ENCODE assay signal across 10 mouse cellular contexts in genomic region chr7:18992294-18992675, GRCm38 (mm10). TPM values are rescaled to one million over a fixed set of nuclear protein-coding genes. Genes with fewer than 3 reads are reported as not detected.
DNase-seq lines count a peak whose midpoint lies in the region; ATAC-seq lines count a peak whose summit lies in the region.
"Had no signal": no experiment of that assay in that cellular context is flagged by ENCODE, and none has a peak within 500 bp of the region (broad histone marks: within the 10 kb centered on the region; RNA-seq: fewer than 3 reads in every experiment).

No protein-coding gene starts in this region.

- H3K9me3 ChIP-seq in forebrain, embryonic 11.5 days (ENCODE audit: control insufficient read depth, low read length), result no peaks in the 10 kb centered on the region
- no peaks in the 10 kb centered on the region for H3K9me3 ChIP-seq in hindbrain, embryonic 15.5 days

- DNase-seq in left cerebral cortex, postnatal 36 days (ENCODE audit: low spot score in 2 of 2), result peak; percentile 64 to 72
- DNase-seq in left cerebral cortex, adult 9 months (ENCODE audit: low spot score in 2 of 2), result no peak
- DNase-seq in adrenal gland, postnatal 10 days, result peak; percentile 52
- no peak for DNase-seq in forebrain, embryonic 11.5 days (ENCODE audit: low spot score)
- DNase-seq in lung, postnatal 14 days, result peak; percentile 31
- DNase-seq in T-cell, adult 2 months (ENCODE audit: low spot score), result no peak

- 4% methylated on average over 31 of the region's 31 CpGs for WGBS in forebrain, embryonic 11.5 days
- 2% methylated on average over 31 of the region's 31 CpGs for WGBS in hindbrain, embryonic 15.5 days

- peaks cover 20% of the 10 kb centered on the region for H3K27me3 ChIP-seq in forebrain, embryonic 11.5 days (ENCODE audit: control insufficient read depth, insufficient read depth, low read length)
- H3K27me3 ChIP-seq in hindbrain, embryonic 15.5 days, result no peaks in the 10 kb centered on the region

- H3K9ac ChIP-seq in forebrain, embryonic 11.5 days (ENCODE audit: low read length), result peak overlapping the region; percentile 57
- H3K9ac ChIP-seq in hindbrain, embryonic 15.5 days, result peak overlapping the region; percentile 56

- H3K4me3 ChIP-seq in forebrain, embryonic 11.5 days (ENCODE audit: low read depth, low read length), result peak overlapping the region; percentile 47
- peak overlapping the region; percentile 63 for H3K4me3 ChIP-seq in hindbrain, embryonic 15.5 days

- H3K27ac ChIP-seq in forebrain, embryonic 11.5 days (ENCODE audit: low read depth, low read length), result no peak overlapping the region
- peak overlapping the region; percentile 96 for H3K27ac ChIP-seq in hindbrain, embryonic 15.5 days (replicated peaks)

- H3K4me1 ChIP-seq in forebrain, embryonic 11.5 days (replicated peaks; ENCODE audit: control insufficient read depth, insufficient read depth, low read length), result peaks cover 6% of the 10 kb centered on the region
- H3K4me1 ChIP-seq in hindbrain, embryonic 15.5 days (replicated peaks), result peaks cover 47% of the 10 kb centered on the region

- ATAC-seq in forebrain, embryonic 11.5 days (replicated peaks; ENCODE audit: low FRiP score), result no peak
- ATAC-seq in hindbrain, embryonic 15.5 days (ENCODE audit: low FRiP score, low read depth), result no peak
- ATAC-seq in activated CD4-positive, CD25-positive, alpha-beta regulatory T cell, adult 4 months, result no peak

- intact Hi-C loops in left cerebral cortex, postnatal 36 days (cut with DNase I), result loop anchor here (5.0 kb wide), 2 partner anchors 35 to 95 kb away; no protein-coding TSS in a partner anchor

- no peaks in the 10 kb centered on the region for H3K36me3 ChIP-seq in forebrain, embryonic 11.5 days (ENCODE audit: control insufficient read depth, insufficient read depth, low read length)
- H3K36me3 ChIP-seq in hindbrain, embryonic 15.5 days, result no peaks in the 10 kb centered on the region

- H3K4me2 ChIP-seq in forebrain, embryonic 11.5 days (ENCODE audit: low read depth, low read length, severe bottlenecking), result peak overlapping the region; percentile 77
- H3K4me2 ChIP-seq in hindbrain, embryonic 15.5 days, result peak overlapping the region; percentile 87

RNA-seq across cellular contexts. Expression of gene Mypop, which starts 1.2 kb away (rescaled TPM):
- 10 to 100 TPM; 53.5 to 55.3 TPM for total RNA-seq in left cerebral cortex, postnatal 36 days (2021)
- 1 to 10 TPM; 6.4 to 6.8 TPM for total RNA-seq in adrenal gland, postnatal 10 days (2021)
- polyA plus RNA-seq in forebrain, embryonic 11.5 days (2014; fragmentation: Nextera tagmentation; extraction: Ambion mirVana), result 4.6 and 4.7 TPM in 2 replicates
- polyA plus RNA-seq in hindbrain, embryonic 15.5 days (2015; fragmentation: Nextera tagmentation; extraction: Ambion mirVana), result 6.9 and 7.2 TPM in 2 replicates
- 1 to 10 TPM; 2.2 to 2.8 TPM for polyA plus RNA-seq in activated CD4-positive, CD25-positive, alpha-beta regulatory T cell, adult 4 months (2017; shearing (Covaris generic))

RNA-seq across cellular contexts. Expression of gene Nanos2, which starts 5.1 kb away (rescaled TPM):
- total RNA-seq in left cerebral cortex, postnatal 36 days (2021), result 1 to 10 TPM in 1 of 2 experiments, under 1 TPM in 1; 0.47 to 1.3 TPM
- total RNA-seq in adrenal gland, postnatal 10 days (2021), result not detected
- not detected in 2 replicates for polyA plus RNA-seq in forebrain, embryonic 11.5 days (2014; fragmentation: Nextera tagmentation; extraction: Ambion mirVana)
- polyA plus RNA-seq in hindbrain, embryonic 15.5 days (2015; fragmentation: Nextera tagmentation; extraction: Ambion mirVana), result 0.53 and 0.83 TPM in 2 replicates
- under 1 TPM in 1 of 2 experiments, not detected in 1; 0.31 TPM for polyA plus RNA-seq in activated CD4-positive, CD25-positive, alpha-beta regulatory T cell, adult 4 months (2017; shearing (Covaris generic))

RNA-seq across cellular contexts. Expression of gene Irf2bp1, which starts 11.6 kb away (rescaled TPM):
- total RNA-seq in left cerebral cortex, postnatal 36 days (2021), result 10 to 100 TPM; 46.3 to 53.5 TPM
- total RNA-seq in adrenal gland, postnatal 10 days (2021), result 10 to 100 TPM; 36.9 to 37.2 TPM
- polyA plus RNA-seq in forebrain, embryonic 11.5 days (2014; fragmentation: Nextera tagmentation; extraction: Ambion mirVana), result 31.6 and 39.4 TPM in 2 replicates
- polyA plus RNA-seq in hindbrain, embryonic 15.5 days (2015; fragmentation: Nextera tagmentation; extraction: Ambion mirVana), result 31.6 and 35.2 TPM in 2 replicates
- 1 to 10 TPM; 2.0 to 3.0 TPM for polyA plus RNA-seq in activated CD4-positive, CD25-positive, alpha-beta regulatory T cell, adult 4 months (2017; shearing (Covaris generic))

RNA-seq across cellular contexts. Expression of gene Foxa3, which starts 31.1 kb away (rescaled TPM):
- not detected for total RNA-seq in left cerebral cortex, postnatal 36 days (2021)
- total RNA-seq in adrenal gland, postnatal 10 days (2021), result 10 to 100 TPM in 1 of 2 experiments, 1 to 10 TPM in 1; 4.8 to 14.0 TPM
- polyA plus RNA-seq in forebrain, embryonic 11.5 days (2014; fragmentation: Nextera tagmentation; extraction: Ambion mirVana), result not detected in 2 replicates
- polyA plus RNA-seq in hindbrain, embryonic 15.5 days (2015; fragmentation: Nextera tagmentation; extraction: Ambion mirVana), result 0.08 TPM in 1 of 2 replicates, not detected in the other
- under 1 TPM in 1 of 2 experiments, not detected in 1; 0.16 TPM for polyA plus RNA-seq in activated CD4-positive, CD25-positive, alpha-beta regulatory T cell, adult 4 months (2017; shearing (Covaris generic))
- total RNA-seq: left cerebral cortex, postnatal 25 days had no signal
- polyA plus RNA-seq: brain, embryonic 14.5 days had no signal

RNA-seq across cellular contexts. Expression of gene Sympk, which starts 31.9 kb away (rescaled TPM):
- total RNA-seq in left cerebral cortex, postnatal 36 days (2021), result 100 to 1,000 TPM; 126 to 129 TPM
- 10 to 100 TPM; 78.0 to 89.0 TPM for total RNA-seq in adrenal gland, postnatal 10 days (2021)
- 31.0 and 39.7 TPM in 2 replicates for polyA plus RNA-seq in forebrain, embryonic 11.5 days (2014; fragmentation: Nextera tagmentation; extraction: Ambion mirVana)
- 27.5 and 30.1 TPM in 2 replicates for polyA plus RNA-seq in hindbrain, embryonic 15.5 days (2015; fragmentation: Nextera tagmentation; extraction: Ambion mirVana)
- polyA plus RNA-seq in activated CD4-positive, CD25-positive, alpha-beta regulatory T cell, adult 4 months (2017; shearing (Covaris generic)), result 10 to 100 TPM in 1 of 2 experiments, 1 to 10 TPM in 1; 10.0 to 10.3 TPM

Comparison
In these comparisons a context has a peak if more than half of its experiments do, and no peak if none do; other contexts are left out.
1. DNase-seq: peak in left cerebral cortex, postnatal 36 days (2 of 2), adrenal gland, postnatal 10 days (single experiment) and lung, postnatal 14 days (single experiment); none in left cerebral cortex, adult 9 months (0 of 2), forebrain, embryonic 11.5 days (single experiment) and T-cell, adult 2 months (single experiment).